Mouse (Mus musculus) G1E (cell line): ENCODE measurements at regions not wholly inside any gene's neighbourhood (a gene's known extent, or its start where the extent isn't known, plus 50 kb on each side); places are given as distances from the start of the nearest gene placed in this dataset.

ENCODE experiments used
- ATAC-seq: 2 replicates; pipeline ENCODE4 v1.8.0; 2016; ENCODE audit warnings: mild to moderate bottlenecking; ENCODE audit not compliant: insufficient number of reproducible peaks, poor library complexity, low FRiP score, severe bottlenecking; ENCODE audit errors: extremely low read depth
- DNase-seq: peaks from one replicate; pipeline ENCODE4 v3.0.0; 2012; ENCODE audit warnings: low spot score
- H3K27me3 ChIP-seq: 2 replicates; pipeline ENCODE4 v1.6.1; 2012; ENCODE audit warnings: mild to moderate bottlenecking, low read length, inconsistent platforms; ENCODE audit not compliant: insufficient read depth
- H3K36me3 ChIP-seq: replicated peaks from 2 replicates; pipeline ENCODE3; 2012; ENCODE audit warnings: mild to moderate bottlenecking, inconsistent platforms
- H3K4me1 ChIP-seq: 2 replicates; pipeline ENCODE4 v1.6.1; 2012; ENCODE audit warnings: low read depth, low read length, inconsistent platforms, mixed read lengths; ENCODE audit not compliant: insufficient read depth
- H3K4me3 ChIP-seq: 2 replicates; pipeline ENCODE4 v1.5.1; 2012; ENCODE audit warnings: low read depth, mild to moderate bottlenecking, inconsistent platforms, low read length, moderate library complexity, mixed read lengths
- H3K9me3 ChIP-seq: replicated peaks from 2 replicates; pipeline ENCODE4 v1.6.1; 2012; ENCODE audit warnings: inconsistent platforms
- CTCF ChIP-seq: IDR thresholded peaks from 2 replicates; pipeline ENCODE4 v1.5.1; 2012; ENCODE audit warnings: low read depth, low read length, inconsistent platforms, mixed read lengths
- GATA1 ChIP-seq: IDR thresholded peaks from 2 replicates; pipeline ENCODE4 v1.6.1; 2012; ENCODE audit warnings: borderline replicate concordance, low read length, inconsistent platforms, mixed read lengths
- GATA2 ChIP-seq: IDR thresholded peaks from 2 replicates; pipeline ENCODE4 v1.6.1; 2012; ENCODE audit warnings: low read depth, low read length, inconsistent platforms, borderline replicate concordance
- POLR2AphosphoS5 ChIP-seq: IDR thresholded peaks from 2 replicates; pipeline ENCODE4 v1.6.1; 2012; ENCODE audit warnings: low read depth, low read length, inconsistent platforms; ENCODE audit not compliant: insufficient replicate concordance
- TAL1 ChIP-seq: conservative IDR thresholded peaks from 2 replicates; pipeline ENCODE4 v1.6.1; 2012; ENCODE audit warnings: low read depth, low read length, inconsistent platforms, mixed read lengths

- no peak for TF ChIP-seq POLR2AphosphoS5
- TF ChIP-seq GATA2: no peak
- TF ChIP-seq GATA1: no peak
- no peak for TF ChIP-seq CTCF
- TF ChIP-seq TAL1: no peak
- no peak overlapping the region for H3K4me3 ChIP-seq
- no peaks in the 10 kb centered on the region for H3K9me3 ChIP-seq
- no peaks in the 10 kb centered on the region for H3K36me3 ChIP-seq
- ATAC-seq (no peak), DNase-seq (no peak)
- peaks cover 25% of the 10 kb centered on the region for H3K4me1 ChIP-seq
- no peaks in the 10 kb centered on the region for H3K27me3 ChIP-seq
These were observed 139.4 kb upstream of the Klf3 start for GRCm38 (mm10) chr5:64663766-64664165.

- no peak for ATAC-seq
- no peaks in the 10 kb centered on the region for H3K36me3 ChIP-seq
- peaks cover 25% of the 10 kb centered on the region for H3K4me1 ChIP-seq
- no peaks in the 10 kb centered on the region for H3K27me3 ChIP-seq
- H3K9me3 ChIP-seq: no peaks in the 10 kb centered on the region
- H3K4me3 ChIP-seq: no peak overlapping the region
- DNase-seq: no peak
- TF ChIP-seq TAL1 (no peak), GATA2 (no peak), CTCF (no peak), POLR2AphosphoS5 (no peak), GATA1 (no peak)
These were observed 138.1 kb upstream of the Klf3 start for GRCm38 (mm10) chr5:64665064-64665463.

GRCm38 (mm10) chr5:64666256-64666655 lies 136.9 kb upstream of the Klf3 start:
- TF ChIP-seq POLR2AphosphoS5: no peak
- no peak for TF ChIP-seq GATA1
- no peak for TF ChIP-seq GATA2
- TF ChIP-seq CTCF: no peak
- TF ChIP-seq TAL1: no peak
- Histone ChIP-seq H3K4me3 (no peak overlapping the region), H3K36me3 (no peaks in the 10 kb centered on the region), H3K27me3 (no peaks in the 10 kb centered on the region), H3K9me3 (no peaks in the 10 kb centered on the region), H3K4me1 (peaks cover 25% of the 10 kb centered on the region)
- ATAC-seq (no peak), DNase-seq (no peak)

GRCm38 (mm10) chr5:64667053-64667452 lies 136.1 kb upstream of the Klf3 start:
- Histone ChIP-seq H3K36me3 (no peaks in the 10 kb centered on the region), H3K27me3 (no peaks in the 10 kb centered on the region), H3K9me3 (no peaks in the 10 kb centered on the region), H3K4me3 (no peak overlapping the region), H3K4me1 (peaks cover 21% of the 10 kb centered on the region)
- DNase-seq: no peak
- no peak for ATAC-seq
- no peak for TF ChIP-seq GATA2
- TF ChIP-seq CTCF: no peak
- TF ChIP-seq TAL1: no peak
- TF ChIP-seq GATA1: no peak
- no peak for TF ChIP-seq POLR2AphosphoS5

DNA sequence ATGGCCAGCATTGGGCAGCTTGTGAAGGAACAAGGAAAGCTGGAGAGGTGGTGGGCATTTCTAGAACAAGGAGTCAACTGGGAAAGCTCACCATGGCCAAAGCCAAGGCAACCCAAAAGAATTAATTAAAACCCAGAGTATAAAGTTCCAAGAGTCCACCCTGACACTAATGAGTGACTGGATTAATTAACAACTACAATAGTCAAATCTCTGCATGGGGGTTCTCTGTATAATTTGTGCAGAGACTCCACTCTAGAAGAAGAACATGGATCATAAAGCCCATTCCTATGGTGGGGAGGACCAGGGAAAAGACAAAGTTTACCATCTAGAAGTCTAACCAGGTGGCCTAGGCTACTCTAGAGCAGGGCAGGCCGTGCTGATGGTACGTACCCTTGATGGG lies 129.3 kb upstream of the Klf3 start:
- ATAC-seq: no peak
- H3K9me3 ChIP-seq: no peaks in the 10 kb centered on the region
- H3K4me1 ChIP-seq: peaks cover 40% of the 10 kb centered on the region
- no peak overlapping the region for H3K4me3 ChIP-seq
- DNase-seq: no peak
- no peaks in the 10 kb centered on the region for H3K27me3 ChIP-seq
- TF ChIP-seq POLR2AphosphoS5: no peak
- no peak for TF ChIP-seq GATA2
- TF ChIP-seq TAL1: no peak
- TF ChIP-seq CTCF: no peak
- TF ChIP-seq GATA1: no peak
- peaks cover 8% of the 10 kb centered on the region for H3K36me3 ChIP-seq

- Histone ChIP-seq H3K27me3 (no peaks in the 10 kb centered on the region), H3K4me1 (peaks cover 63% of the 10 kb centered on the region), H3K4me3 (no peak overlapping the region), H3K36me3 (peaks cover 8% of the 10 kb centered on the region), H3K9me3 (no peaks in the 10 kb centered on the region)
- ATAC-seq (no peak), DNase-seq (no peak)
- TF ChIP-seq CTCF (no peak), TAL1 (no peak), POLR2AphosphoS5 (no peak), GATA2 (no peak), GATA1 (no peak)
These were observed 126.8 kb upstream of the Klf3 start for GRCm38 (mm10) chr5:64676214-64676945.
